Mouse (Mus musculus): Measurements from ENCODE around the gene Gpr132.
A peak's percentile ranks its signal among the peaks of the same experiment; 100 is the strongest.

Gpr132 gene

GRCm38 (mm10) chr12:112876332-112877072 lies 8.5 kb upstream of the Gpr132 start:
- no peak for DNase-seq

- DNase-seq = peak; percentile 79
Observed at GRCm38 (mm10) chr12:112875225-112876013, 7.4 kb upstream of the Gpr132 start.

- no peak for DNase-seq
Observed at GRCm38 (mm10) chr12:112874199-112874598, 6.2 kb upstream of the Gpr132 start.

- DNase-seq = no peak
Observed at GRCm38 (mm10) chr12:112873452-112874190, 5.6 kb upstream of the Gpr132 start.

- DNase-seq = no peak
Observed at GRCm38 (mm10) chr12:112872991-112873390, 5.0 kb upstream of the Gpr132 start.

GRCm38 (mm10) chr12:112871272-112871671 lies 3.2 kb upstream of the Gpr132 start:
- no peak for DNase-seq

GRCm38 (mm10) chr12:112870775-112871174 lies 2.7 kb upstream of the Gpr132 start:
- DNase-seq = no peak

- no peak for DNase-seq
Observed at GRCm38 (mm10) chr12:112869783-112870204, 1.8 kb upstream of the Gpr132 start.

GRCm38 (mm10) chr12:112867106-112867674 lies 838 bp downstream of the Gpr132 start:
- no peak for DNase-seq

- DNase-seq = no peak
Observed at GRCm38 (mm10) chr12:112866467-112867080, 1.5 kb downstream of the Gpr132 start.

GRCm38 (mm10) chr12:112864804-112865203 lies 3.2 kb downstream of the Gpr132 start:
- no peak for DNase-seq

GRCm38 (mm10) chr12:112861911-112862321 lies 6.1 kb downstream of the Gpr132 start:
- no peak for DNase-seq

- DNase-seq = no peak
Observed at GRCm38 (mm10) chr12:112860765-112861164, 7.3 kb downstream of the Gpr132 start.

- DNase-seq = no peak
Observed at GRCm38 (mm10) chr12:112859930-112860329, 8.1 kb downstream of the Gpr132 start.

- no peak for DNase-seq
Observed at GRCm38 (mm10) chr12:112858581-112859336, 9.3 kb downstream of the Gpr132 start.

- DNase-seq = no peak
Observed at GRCm38 (mm10) chr12:112857021-112857925, 10.8 kb downstream of the Gpr132 start.

GRCm38 (mm10) chr12:112856338-112856737 lies 11.7 kb downstream of the Gpr132 start:
- DNase-seq = no peak

- DNase-seq = no peak
Observed at GRCm38 (mm10) chr12:112854610-112855333, 13.3 kb downstream of the Gpr132 start.

- no peak for DNase-seq
Observed at GRCm38 (mm10) chr12:112853050-112853729, 14.8 kb downstream of the Gpr132 start.
